Mouse (Mus musculus): ENCODE data around the gene Enkd1. TPM values are rescaled to one million over a fixed set of nuclear protein-coding genes. Genes with fewer than 3 reads are reported as not detected.

Enkd1 gene
- 1 to 10 TPM; 1.8 to 6.9 TPM for polyA plus RNA-seq (2017; shearing (Covaris generic))

DNA sequence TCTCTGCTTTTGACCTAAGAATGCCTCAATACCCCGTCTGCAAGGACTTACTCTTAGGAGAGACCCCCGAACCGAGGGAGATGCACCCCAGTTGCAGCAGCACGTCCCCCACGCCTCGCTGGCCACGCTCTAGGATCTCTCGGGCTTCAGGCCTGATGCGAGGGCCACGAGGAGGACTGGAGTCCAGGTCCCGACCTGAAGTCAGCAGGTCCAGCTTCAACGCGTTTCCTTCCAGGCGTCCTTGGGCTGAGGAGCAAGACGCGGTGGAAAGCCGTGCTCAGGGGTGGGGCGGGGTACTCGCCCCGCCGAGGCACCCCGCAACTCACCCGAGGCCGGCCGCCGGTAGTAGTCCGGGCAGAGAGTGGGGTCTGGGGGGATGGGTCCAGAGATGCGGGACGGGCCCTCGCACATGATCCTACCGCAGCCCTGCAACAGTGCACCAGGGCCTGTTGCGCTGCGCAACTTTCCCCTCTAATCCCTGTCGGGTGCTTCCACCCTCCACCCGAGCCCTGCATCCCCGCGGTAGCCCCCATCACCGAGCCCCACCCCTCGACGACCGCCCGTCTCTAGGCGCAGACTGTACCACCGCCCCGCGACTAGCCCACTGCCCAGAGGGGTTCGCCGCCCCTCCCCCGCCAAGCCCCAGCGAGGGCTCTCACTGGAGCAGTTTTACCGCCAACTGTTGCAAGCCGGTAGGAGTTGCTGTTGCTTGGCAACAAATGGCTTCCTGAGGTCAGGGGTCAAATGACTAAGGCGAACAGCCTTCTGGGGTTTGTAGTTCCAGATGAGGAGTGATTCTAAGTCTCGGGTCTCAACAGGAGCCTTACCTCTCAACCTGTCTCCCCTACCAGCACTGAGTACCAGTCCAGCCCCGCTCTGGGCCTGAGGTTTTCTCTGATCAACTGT, at the start of gene Enkd1, which contains the start of gene 4933405L10Rik:
Enkd1 (minus strand) TSS at position 713 of the 906 bp plus-strand sequence.
4933405L10Rik (plus strand) TSS at position 158 of the 906 bp plus-strand sequence.

DNA sequence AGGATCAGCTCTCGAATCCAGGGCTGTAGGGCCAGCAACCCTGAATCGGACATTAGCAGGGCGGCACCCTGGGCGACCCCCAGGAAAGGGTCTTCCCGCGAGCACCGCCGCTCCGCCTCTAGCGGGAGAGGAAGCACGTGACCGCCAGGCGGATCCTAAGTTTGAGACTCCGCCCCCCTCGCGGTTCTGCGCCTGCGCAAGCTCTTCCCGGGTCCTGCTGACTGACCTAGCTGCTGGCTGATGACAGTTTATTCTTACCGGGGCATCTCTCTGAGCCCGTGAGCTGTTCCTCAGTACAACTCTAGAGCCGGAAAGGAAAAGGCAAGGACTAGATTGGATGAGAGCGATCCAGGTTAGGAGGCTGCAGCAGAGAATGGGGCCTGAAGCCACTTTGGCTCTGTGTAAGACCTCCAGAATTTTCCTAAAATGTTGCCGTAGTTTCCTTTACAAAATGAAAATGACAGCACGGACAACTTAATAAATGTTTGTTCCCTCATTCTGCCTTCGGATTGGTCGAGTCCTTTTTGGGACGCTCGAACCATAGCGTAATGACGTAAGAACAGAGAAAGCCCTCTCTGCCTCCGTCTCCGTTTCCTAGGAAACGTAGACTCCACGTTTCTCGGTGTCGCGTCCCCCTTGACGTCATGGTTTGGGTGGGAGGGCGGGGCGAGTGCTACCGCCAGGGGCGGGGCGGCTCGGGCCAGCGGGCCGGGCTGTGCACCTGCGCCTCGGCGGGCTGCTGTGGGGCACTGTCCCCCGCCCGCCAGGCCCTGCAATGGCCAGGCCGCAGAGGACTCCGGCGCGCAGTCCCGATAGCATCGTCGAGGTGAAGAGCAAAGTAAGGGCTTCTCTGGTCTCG, 6.8 kb downstream of the Enkd1 start, which contains the start of the genes Acd and Pard6a:
Acd (minus strand) TSS at position 137 of the 859 bp plus-strand sequence.
Pard6a (plus strand) TSS at position 183 of the 859 bp plus-strand sequence.

DNA sequence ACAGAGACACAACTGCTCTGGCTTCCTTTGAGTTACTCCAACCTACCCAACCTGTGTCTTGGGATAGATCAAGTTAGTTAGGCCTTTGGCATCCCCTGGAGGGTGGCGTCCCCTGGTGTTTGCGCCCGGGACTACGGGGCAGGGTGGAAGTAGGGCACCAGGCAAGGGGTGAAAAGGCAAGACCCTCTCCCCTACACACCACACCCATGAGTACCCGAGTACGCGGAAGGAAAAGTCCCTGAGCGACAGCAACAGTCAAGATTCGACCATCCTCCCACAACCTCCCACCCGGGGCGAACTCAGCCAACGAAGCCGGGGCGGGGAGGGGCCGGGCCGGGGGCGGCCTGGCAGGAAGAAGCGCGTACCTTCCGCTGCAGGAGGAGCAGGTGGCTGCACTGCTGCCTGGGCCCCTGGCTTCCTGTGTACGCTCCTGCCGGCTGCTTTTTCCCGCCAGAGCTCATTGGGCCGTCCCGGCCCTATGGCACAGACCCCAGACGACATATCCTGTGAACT, 22.2 kb downstream of the Enkd1 start, which contains the start of gene Carmil2:
Carmil2 (plus strand) TSS at position 479 of the 513 bp plus-strand sequence.

Other genes with a start within 250 kb of the Enkd1 start
- gene Tppp3, start 236.7 kb downstream of the Enkd1 start, polyA plus RNA-seq (2017; shearing (Covaris generic)) = 1 to 10 TPM in 1 of 2 experiments, not detected in 1; 1.8 TPM
- gene Zdhhc1, start 211.3 kb downstream of the Enkd1 start, polyA plus RNA-seq (2017; shearing (Covaris generic)) = 1 to 10 TPM; 1.5 to 4.3 TPM
- gene Hsd11b2, start 189.5 kb downstream of the Enkd1 start, polyA plus RNA-seq (2017; shearing (Covaris generic)) = under 1 TPM in 1 of 2 experiments, not detected in 1; 0.37 TPM
- 10 to 100 TPM; 56.2 to 62.2 TPM for gene Atp6v0d1, start 142.2 kb downstream of the Enkd1 start, polyA plus RNA-seq (2017; shearing (Covaris generic))
- gene Ripor1, start 103.0 kb downstream of the Enkd1 start, polyA plus RNA-seq (2017; shearing (Covaris generic)) = 10 to 100 TPM; 13.2 to 18.4 TPM
- 100 to 1,000 TPM; 174 to 204 TPM for gene Ctcf, start 71.6 kb downstream of the Enkd1 start, polyA plus RNA-seq (2017; shearing (Covaris generic))
- under 1 TPM in 1 of 2 experiments, not detected in 1; 0.90 TPM for gene Agrp, start 70.8 kb downstream of the Enkd1 start, polyA plus RNA-seq (2017; shearing (Covaris generic))
- gene Carmil2, start 21.9 kb downstream of the Enkd1 start, polyA plus RNA-seq (2017; shearing (Covaris generic)) = 100 to 1,000 TPM in 1 of 2 experiments, 10 to 100 TPM in 1; 90.8 to 130 TPM
- 10 to 100 TPM; 65.1 to 65.6 TPM for gene Acd, start 7.1 kb downstream of the Enkd1 start, polyA plus RNA-seq (2017; shearing (Covaris generic))
- gene Pard6a, start 7.1 kb downstream of the Enkd1 start, polyA plus RNA-seq (2017; shearing (Covaris generic)) = 10 to 100 TPM in 1 of 2 experiments, 1 to 10 TPM in 1; 8.3 to 10.2 TPM
- gene 4933405L10Rik, start 555 bp downstream of the Enkd1 start, polyA plus RNA-seq (2017; shearing (Covaris generic)) = under 1 TPM in 1 of 2 experiments, not detected in 1; 0.26 TPM
- gene Gfod2, start 50.5 kb upstream of the Enkd1 start, polyA plus RNA-seq (2017; shearing (Covaris generic)) = 1 to 10 TPM; 2.1 to 4.7 TPM
- gene Ranbp10, start 119.1 kb upstream of the Enkd1 start, polyA plus RNA-seq (2017; shearing (Covaris generic)) = 10 to 100 TPM; 23.7 to 27.1 TPM
- under 1 TPM in 1 of 2 experiments, not detected in 1; 0.10 TPM for gene Tsnaxip1, start 119.5 kb upstream of the Enkd1 start, polyA plus RNA-seq (2017; shearing (Covaris generic))
- gene Cenpt, start 145.1 kb upstream of the Enkd1 start, polyA plus RNA-seq (2017; shearing (Covaris generic)) = 10 to 100 TPM; 12.8 to 21.8 TPM
- 10 to 100 TPM; 26.6 to 30.2 TPM for gene Thap11, start 146.9 kb upstream of the Enkd1 start, polyA plus RNA-seq (2017; shearing (Covaris generic))
- 10 to 100 TPM in 1 of 2 experiments, 1 to 10 TPM in 1; 8.9 to 11.9 TPM for gene Nutf2, start 152.4 kb upstream of the Enkd1 start, polyA plus RNA-seq (2017; shearing (Covaris generic))
- gene Edc4, start 172.7 kb upstream of the Enkd1 start, polyA plus RNA-seq (2017; shearing (Covaris generic)) = 10 to 100 TPM; 49.6 to 60.5 TPM
- under 1 TPM; 0.47 to 0.92 TPM for gene Nrn1l, start 185.4 kb upstream of the Enkd1 start, polyA plus RNA-seq (2017; shearing (Covaris generic))
- gene Pskh1, start 192.2 kb upstream of the Enkd1 start, polyA plus RNA-seq (2017; shearing (Covaris generic)) = 10 to 100 TPM; 18.0 to 22.4 TPM
- gene Ctrl, start 225.7 kb upstream of the Enkd1 start, polyA plus RNA-seq (2017; shearing (Covaris generic)) = 1 to 10 TPM; 1.7 to 2.0 TPM
- 100 to 1,000 TPM; 512 to 532 TPM for gene Psmb10, start 230.2 kb upstream of the Enkd1 start, polyA plus RNA-seq (2017; shearing (Covaris generic))
- under 1 TPM in 1 of 2 experiments, not detected in 1; 0.52 TPM for gene Lcat, start 235.2 kb upstream of the Enkd1 start, polyA plus RNA-seq (2017; shearing (Covaris generic))